Mouse (Mus musculus) gastrocnemius, postnatal 14 days (tissue): Measurements from ENCODE around the gene Spag9. TPM values are rescaled to one million over a fixed set of nuclear protein-coding genes. Genes with fewer than 3 reads are reported as not detected.

Source experiments
- DNase-seq: peaks from one replicate; pipeline ENCODE4 v3.0.0; 2021; ENCODE audit warnings: mixed read lengths
- intact Hi-C: fragments of 180-260 bp; cut with DNase I; formaldehyde crosslinking; loops from one replicate; pipeline ENCODE4 v1.15.1; 2025; ENCODE audit warnings: low total_unique reads
- total RNA-seq, 2 experiments: library from RNA; stranded (reverse); gene quantifications; 2 replicates each; pipeline ENCODE4 v1.2.3; 2021

The Spag9 gene
- total RNA-seq, 2 experiments from 2014 or later: 120 to 123 TPM

DNA sequence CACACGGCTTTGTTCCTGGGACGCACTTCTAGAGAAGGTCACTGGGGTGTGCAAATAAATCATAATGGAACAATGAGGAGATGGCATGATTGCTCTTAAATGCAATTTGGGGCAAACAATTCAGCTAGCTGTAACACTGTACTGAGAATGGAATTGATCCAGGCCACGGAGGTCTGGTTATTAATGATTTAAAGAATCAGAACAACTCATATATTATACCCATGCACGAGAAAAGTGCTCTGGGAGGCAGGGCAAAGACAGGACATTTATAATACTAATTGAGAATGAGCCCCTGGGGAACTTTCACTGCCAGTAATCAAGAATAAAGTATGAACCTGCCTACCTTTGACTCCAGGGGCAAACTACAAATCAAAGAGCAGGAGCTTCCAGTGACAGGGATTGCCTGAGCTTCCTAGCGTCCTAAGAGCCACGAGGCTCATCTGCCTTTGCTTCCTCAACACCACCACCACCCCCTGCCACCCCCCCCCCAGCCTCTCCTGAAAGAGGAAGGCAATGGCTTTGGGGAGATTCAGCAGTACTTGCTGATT is 16.3 kb upstream of the Spag9 start:
- intact Hi-C loops: loop anchor here (10.0 kb wide), 1 partner anchor 105 kb away; no protein-coding TSS in a partner anchor
- DNase-seq: no peak

GRCm38 (mm10) chr11:93984619-93985018 is 11.3 kb upstream of the Spag9 start:
- intact Hi-C loops: no loop called here
- no peak for DNase-seq

DNA sequence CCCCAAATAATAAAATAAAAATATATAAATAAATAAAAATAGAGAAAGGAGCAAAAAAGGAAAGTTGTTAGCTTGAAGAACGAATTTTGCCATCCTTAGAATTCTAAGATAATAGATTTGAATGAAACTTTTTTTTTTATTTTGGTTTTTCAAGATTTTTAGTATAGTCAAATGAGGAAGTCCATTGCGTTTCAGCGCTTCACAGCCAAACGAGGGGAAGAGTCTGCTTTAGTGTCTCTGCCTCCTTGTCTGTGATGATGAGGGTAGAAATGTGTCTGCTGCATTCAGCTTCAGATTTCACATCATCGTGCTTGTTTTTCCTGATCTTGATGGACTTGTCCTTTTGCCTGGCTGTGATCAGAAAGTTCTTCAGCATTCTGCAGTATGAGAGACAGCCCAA is 10.6 kb upstream of the Spag9 start:
- intact Hi-C loops: no loop called here
- DNase-seq: no peak

DNA sequence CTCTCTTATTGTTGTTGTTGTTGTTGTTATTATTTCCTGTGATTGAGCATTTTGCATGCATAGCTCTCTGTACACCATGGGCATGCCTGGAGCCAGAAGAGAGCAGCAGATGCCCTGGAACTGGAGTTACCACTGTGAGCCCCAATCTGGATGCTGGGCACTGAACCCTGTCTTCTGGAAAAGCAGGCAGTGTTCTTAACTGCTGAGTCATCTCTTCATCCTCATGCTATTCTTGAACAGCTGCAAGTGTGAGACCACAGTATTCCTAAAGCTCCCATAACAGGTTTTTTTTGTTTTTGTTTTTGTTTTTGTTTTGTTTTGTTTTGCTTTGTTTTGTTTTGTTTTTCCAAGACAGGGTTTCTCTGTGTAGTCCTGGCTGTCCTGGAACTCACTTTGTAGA is 9.6 kb upstream of the Spag9 start:
- no peak for DNase-seq
- intact Hi-C loops: no loop called here

DNA sequence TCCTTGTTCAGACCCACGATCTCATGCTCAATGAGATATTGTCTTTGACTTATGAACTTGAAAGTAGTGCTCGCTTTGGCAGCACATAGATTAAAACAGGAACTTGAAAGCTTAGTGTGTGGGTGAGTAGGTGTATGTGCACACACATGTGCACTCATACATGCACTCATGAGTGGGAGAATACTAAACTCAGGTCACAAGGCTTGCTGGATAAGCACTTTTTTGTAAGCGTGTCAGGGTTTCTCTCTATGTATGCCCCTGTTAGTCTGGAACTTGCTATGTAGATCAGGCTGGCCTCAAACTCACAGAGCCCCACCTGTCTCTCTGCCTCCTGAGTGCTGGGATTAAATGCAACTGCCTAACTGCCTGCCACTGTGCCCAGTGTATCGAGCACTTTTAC is 8.9 kb upstream of the Spag9 start:
- intact Hi-C loops: no loop called here
- no peak for DNase-seq

DNA sequence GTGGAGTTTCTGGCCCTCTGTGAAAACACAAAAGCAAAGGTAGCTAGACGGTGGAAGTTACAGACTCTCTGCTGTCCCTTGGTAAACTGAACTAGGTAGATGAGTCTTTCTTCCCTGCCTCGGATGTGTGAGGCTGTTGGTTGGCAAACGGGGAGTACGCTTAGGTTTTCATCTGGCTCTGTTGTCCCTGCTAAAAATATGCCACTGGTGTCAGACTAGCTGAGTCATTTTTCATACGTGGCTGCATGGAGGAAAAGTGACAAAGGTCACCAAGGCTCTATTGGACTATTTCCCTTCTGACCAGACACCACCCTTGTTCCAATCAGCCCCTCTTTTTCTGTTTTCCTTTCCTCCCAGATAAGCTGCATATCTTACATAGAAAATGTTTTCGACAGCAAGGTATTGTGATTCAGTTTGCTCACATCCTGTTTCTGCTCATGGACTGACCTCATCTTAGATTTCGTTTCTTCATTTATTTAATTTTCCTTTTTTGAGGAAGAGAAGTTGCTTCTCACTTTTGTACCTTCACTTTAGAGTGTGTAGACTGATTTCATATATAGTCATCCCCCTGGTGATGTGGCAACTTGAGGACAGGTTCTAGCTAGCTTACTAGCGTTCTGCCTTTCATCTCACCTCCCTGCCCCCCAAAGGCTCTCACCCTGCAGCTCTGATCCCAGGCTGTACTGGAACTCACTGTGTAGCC is 8.1 kb upstream of the Spag9 start:
- intact Hi-C loops: no loop called here
- no peak for DNase-seq

GRCm38 (mm10) chr11:93988328-93989062 is 7.4 kb upstream of the Spag9 start:
- intact Hi-C loops: no loop called here
- no peak for DNase-seq

DNA sequence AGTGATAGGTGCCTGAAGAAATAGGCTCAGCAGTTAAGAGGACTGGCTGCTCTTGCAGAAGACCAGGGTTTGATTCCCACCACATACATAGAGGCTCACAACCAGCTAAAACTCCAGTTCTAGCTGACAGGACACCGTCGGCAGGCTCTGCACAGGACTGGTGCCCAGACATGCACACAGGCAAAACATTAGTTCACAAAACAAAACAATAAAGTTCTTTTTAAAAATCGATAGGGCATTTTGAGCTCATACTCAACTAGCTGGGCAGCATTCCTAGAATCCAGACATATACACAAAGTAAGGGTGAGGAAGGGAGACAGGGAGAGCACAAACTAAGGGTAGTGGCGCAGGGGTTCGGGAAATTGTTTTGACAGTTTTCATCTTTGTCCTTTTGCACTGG is 1.4 kb upstream of the Spag9 start:
- no peak for DNase-seq
- intact Hi-C loops: no loop called here

GRCm38 (mm10) chr11:93995111-93995719 is 676 bp upstream of the Spag9 start:
- DNase-seq: peak; percentile 80
- intact Hi-C loops: loop anchor here (5.0 kb wide), 1 partner anchor 33 kb away; no protein-coding TSS in a partner anchor

DNA sequence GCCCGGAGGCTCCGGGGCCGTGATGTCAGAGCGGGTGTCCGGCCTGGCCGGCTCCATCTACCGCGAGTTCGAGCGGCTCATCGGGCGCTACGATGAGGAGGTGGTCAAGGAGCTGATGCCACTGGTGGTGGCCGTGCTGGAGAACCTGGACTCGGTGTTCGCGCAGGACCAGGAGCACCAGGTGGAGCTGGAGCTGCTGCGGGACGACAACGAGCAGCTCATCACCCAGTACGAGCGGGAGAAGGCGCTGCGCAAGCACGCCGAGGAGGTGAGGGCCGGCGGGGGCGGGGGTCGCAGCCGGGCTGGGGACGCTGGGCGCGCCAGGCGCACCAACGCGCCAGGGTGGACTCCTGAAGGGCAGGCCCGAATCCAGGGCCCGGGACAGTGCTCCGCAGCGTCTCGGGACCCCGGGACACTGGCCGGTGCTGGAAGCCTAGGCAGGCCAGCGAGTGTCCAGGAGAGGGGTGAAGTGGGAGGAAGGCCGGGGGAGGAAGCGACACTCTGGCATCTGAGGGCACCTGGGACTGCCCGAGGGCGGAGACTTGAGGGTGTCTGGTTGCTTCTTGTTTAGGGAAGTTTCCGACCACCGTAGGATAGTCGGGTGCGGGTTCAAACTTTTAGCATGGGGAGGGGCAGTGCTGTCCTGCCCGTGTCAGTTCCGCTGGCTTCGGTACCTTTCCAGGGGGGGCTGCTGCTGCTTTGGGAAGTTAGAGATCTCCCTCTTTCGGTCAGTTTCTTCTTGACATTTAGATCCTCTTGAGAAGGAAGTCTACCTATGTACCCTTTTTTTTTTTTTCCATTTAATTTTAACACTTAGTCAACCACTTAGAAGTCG is 632 bp downstream of the Spag9 start:
- intact Hi-C loops: loop anchor here (5.0 kb wide), 1 partner anchor 34 kb away; no protein-coding TSS in a partner anchor
- DNase-seq: peak; percentile 49

GRCm38 (mm10) chr11:93997141-93997775 is 1.4 kb downstream of the Spag9 start:
- DNase-seq: no peak
- intact Hi-C loops: loop anchor here (5.0 kb wide), 1 partner anchor 35 kb away; no protein-coding TSS in a partner anchor

GRCm38 (mm10) chr11:93999276-93999675 is 3.4 kb downstream of the Spag9 start:
- intact Hi-C loops: loop anchor here (5.0 kb wide), 1 partner anchor 37 kb away; no protein-coding TSS in a partner anchor
- no peak for DNase-seq

GRCm38 (mm10) chr11:94003346-94003745 is 7.5 kb downstream of the Spag9 start:
- no peak for DNase-seq
- intact Hi-C loops: no loop called here

DNA sequence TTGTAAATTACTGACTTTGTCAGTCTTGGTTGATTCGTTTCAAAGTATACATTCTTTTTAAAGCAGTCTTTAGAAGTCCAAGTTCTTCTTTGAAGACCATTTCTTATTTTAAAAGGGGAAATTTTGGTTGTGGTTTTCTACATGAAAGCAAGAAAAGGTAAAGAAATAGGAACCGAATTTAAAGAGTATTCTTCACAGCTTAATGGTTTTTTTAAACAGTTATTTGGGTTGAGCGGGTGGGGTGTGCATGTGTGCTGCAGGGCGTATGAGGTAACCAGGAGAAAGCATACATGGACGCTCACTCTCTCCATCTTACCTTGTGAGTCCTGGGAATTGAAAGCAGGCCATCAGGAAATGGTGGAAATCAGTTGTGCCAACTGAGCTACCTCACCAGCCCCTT is 23.2 kb downstream of the Spag9 start:
- no peak for DNase-seq
- intact Hi-C loops: no loop called here

- intact Hi-C loops: no loop called here
- no peak for DNase-seq
These were observed 24.5 kb downstream of the Spag9 start for GRCm38 (mm10) chr11:94020403-94020802.

- DNase-seq: no peak
- intact Hi-C loops: no loop called here
These were observed 30.4 kb downstream of the Spag9 start for GRCm38 (mm10) chr11:94026289-94026688.

GRCm38 (mm10) chr11:94032084-94032483 is 36.2 kb downstream of the Spag9 start:
- intact Hi-C loops: loop anchor here (10.0 kb wide), 1 partner anchor 53 kb away; no protein-coding TSS in a partner anchor
- DNase-seq: no peak

DNA sequence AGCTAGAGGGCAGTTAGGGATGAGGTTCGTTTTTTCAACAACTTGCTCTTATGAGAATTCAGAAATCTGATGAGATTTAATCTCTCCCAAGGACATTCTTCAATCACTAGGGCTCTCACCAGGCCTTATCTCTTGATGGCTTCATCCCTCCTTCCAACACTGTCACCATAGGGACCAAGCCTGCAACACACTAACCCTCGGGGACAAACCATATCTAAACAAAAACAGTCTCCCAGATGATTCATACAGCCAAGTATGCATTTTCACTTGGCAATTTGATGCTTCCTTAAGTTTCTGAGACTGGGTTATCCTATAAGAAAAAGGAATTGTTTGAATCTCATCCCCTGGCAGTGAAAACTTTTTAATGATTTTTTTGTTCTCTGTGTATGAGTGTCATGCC is 37.1 kb downstream of the Spag9 start:
- intact Hi-C loops: loop anchor here (10.0 kb wide), 1 partner anchor 52 kb away; no protein-coding TSS in a partner anchor
- DNase-seq: no peak

DNA sequence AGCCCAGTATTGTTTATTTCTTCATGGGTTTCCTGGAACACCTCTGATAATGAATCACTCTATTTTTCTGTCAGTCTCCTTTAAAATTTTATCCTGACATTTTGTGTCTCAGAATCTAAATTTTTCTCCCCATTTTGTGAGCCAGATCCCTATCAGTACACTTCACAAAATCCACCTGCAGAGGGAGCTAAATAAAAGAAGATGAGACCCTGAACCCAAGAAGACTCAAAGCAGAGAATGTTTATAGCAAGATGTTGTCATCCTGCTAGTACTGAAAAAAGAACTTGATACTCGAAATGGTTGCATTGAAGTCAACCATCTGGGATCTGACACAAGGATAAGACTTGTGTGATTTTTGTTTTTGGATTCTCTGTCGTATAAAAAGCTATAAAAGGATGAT is 40.1 kb downstream of the Spag9 start:
- no peak for DNase-seq
- intact Hi-C loops: loop anchor here (10.0 kb wide), 1 partner anchor 49 kb away; no protein-coding TSS in a partner anchor
